Mouse (Mus musculus) ovary, postnatal 14 days (tissue): Measurements from ENCODE around the gene Armc6.
A peak's percentile ranks its signal among the peaks of the same experiment; 100 is the strongest.
"Not testable (repeated sequence)": the region's sequence is repeated elsewhere in the genome, so short reads cannot be mapped to it uniquely, and the experiment has no call there.

ENCODE experiments used
- DNase-seq: peaks from one replicate; pipeline ENCODE4 v3.0.0; 2022; ENCODE audit warnings: low spot score

The Armc6 gene

GRCm38 (mm10) chr8:70230837-70231236, 3.4 kb downstream of the Armc6 start:
- DNase-seq: no peak

DNA sequence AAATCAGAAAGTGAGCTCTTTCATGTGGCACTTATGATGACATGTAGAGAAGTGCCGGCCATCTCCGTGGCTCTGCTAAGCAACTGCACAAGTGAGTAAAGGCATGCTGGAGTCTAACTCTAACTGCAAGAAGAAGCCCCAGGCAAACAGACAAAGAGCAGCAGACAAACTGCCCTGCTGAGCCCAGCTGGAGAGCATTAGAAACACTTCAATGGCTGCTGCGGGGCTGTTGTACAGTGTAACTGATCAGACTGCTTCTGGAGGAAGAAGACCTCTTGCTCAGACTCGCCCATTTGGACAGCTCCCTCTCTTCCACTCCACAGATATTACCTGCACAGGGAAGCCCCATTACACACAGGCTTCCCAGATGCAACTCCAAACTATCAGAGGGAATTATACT, 6.3 kb downstream of the Armc6 start:
- no peak for DNase-seq

DNA sequence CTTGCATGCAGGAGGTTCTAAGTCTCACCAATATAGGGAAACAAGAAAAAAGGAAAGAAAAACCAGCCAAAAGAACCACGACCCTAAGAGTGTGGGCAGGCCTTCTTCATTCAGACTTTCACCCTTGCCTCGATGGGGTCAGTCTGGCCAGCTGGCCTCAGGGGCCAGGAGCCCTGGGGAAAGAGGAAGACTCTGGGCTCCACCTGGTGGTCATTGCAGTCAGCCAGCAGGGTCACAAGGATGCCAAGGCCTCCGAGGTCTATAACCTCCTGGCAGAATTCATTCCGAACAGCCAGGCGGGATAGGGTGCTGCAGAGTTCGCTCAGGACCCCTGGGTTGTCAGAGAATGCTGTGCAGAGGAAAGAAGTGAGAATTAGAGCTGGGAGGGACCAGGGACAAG, 10.9 kb downstream of the Armc6 start:
- no peak for DNase-seq

DNA sequence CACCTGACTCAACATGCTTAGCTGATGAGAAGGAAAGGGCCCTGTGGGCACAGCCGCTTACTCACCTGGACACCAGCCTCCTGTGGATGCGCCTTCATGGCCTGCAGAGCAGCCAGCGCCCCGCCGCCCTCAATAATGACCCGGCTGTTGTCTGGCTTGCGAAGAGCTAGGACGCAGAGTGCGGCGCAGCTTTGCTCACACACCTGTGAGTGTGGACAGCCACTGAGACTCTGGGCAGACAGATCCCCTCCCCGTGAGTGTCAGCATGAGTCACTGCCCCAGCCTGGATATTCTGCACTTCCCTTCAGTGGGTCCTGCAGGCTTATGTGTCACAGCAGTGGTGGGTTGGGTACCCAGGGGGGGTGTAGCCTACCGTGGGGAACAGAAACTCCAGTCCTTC, 12.2 kb downstream of the Armc6 start:
- no peak for DNase-seq

DNA sequence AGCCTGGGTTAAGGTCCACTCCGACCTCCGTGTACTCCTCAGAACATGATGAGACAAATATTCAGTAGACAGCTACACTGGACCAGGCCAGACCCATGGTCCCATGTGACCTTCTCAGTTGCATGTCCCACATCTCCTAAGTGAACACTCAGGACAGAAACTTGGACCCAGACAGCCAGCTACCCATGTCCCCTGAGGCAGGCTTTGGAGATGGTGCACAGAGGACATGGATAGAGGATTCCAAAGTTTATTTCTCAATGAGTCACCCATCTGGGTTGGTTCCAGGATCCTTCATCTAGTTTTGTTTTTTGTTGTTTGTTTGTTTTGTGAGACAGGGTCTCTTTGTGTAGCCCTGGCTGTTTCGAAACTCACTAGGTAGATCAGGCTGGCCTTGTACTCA, 13.4 kb downstream of the Armc6 start:
- DNase-seq: no peak

- DNase-seq: no peak
Measured at GRCm38 (mm10) chr8:70220236-70220840, 13.9 kb downstream of the Armc6 start.

DNA sequence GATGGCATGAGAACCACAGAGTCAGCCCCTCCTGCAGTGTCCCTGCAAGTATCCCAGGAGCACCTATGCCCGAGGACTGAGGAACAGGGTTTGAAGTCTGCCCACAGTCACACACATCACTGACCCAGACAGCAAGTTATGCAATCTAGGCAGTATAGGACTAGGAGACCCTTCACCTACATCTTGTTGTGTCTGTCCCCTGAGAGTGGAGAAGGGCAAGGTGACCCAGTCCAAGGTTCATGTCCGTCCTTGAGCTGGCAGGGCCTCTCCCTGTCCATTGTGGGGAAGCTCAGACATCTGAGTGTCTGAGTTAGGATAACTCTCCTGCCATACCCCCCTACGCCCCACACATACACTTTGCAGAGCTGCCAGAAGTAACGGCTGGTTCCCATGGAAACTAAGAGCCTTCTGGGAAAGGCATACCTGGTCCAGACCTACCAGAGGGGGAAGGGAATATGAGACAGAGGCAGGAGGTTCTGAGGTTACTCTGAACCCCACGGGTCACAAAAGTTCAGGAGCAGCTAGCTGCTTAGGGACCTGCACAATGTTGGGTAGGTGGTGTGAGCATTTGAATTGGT, 15.1 kb downstream of the Armc6 start:
- DNase-seq: no peak

DNA sequence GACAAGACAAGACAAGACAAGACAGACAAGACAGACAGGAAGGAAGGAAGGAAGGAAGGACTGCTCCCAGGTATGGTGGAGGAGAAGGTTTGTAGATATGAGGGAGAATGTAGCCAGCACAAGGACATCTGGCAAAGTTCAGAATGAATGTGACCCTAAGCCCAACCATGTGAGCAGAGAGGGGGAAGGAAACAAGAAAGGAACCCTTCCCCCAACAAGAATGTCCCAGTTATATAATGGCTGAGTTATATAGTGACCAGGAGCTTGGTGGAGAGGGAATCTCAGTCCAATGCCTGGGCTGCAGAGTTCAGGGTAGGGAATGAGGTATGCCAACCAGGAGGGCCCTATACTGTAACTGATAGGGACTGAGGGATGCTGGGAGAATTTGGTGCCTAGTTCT, 16.8 kb downstream of the Armc6 start:
- DNase-seq: no peak

DNA sequence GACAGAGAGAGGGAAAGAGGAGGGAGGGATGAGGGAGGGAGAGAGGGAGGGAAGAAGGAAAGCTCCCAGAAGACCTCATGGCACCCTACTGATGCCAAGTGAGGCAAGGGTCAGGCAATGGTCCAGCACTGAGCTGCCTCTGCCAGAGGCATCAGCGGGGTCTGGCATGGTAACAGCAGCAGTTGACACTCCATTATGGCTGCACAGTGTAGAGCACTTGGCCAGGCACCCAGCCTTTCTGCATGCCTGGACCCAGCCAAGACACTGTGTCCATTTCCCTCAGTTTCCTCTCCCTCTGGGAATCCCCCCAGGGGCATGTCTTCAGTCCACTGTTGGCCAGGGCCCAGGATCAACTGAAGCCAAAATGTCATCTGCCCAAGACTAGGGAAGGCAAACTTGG, 17.7 kb downstream of the Armc6 start:
- DNase-seq: no peak

DNA sequence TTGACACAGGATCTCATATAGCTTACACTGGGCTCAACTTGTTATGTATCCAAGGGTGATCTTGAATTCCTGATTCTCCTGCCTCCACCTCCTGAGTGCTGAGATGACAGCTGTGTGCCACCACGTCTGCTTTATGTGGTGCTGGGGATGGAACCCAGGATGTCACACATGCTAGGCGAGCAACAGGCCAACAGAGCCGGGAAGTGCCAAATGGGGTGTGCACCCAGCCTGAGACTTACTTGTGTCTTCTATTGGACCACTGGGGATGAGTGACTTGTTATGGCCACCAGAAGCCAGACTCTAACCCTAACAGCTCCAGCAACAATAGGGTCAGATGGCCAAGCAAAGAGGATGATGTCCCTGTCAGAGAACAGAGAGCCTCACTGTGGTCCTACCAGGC, 18.1 kb downstream of the Armc6 start:
- DNase-seq: not testable (repeated sequence)

DNA sequence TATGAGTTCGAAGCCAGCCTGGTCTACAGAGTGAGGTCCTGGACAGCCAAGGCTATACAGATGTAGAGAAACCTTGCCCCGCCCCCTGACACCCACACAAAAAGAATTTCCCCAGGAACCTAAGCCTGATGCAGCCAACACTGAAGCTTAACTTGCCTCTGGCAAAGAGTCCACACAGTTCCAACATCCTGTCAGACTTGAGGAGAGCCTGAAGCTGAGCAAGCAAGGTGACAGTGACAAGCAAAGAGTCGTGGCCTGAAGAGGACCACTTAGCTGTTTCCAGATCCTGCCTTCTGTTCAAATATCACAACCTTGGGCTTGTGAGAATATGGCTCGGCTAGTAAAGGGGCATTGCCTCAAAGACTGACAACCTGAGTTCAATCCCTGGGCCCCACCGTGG, 19.2 kb downstream of the Armc6 start:
- DNase-seq: no peak

DNA sequence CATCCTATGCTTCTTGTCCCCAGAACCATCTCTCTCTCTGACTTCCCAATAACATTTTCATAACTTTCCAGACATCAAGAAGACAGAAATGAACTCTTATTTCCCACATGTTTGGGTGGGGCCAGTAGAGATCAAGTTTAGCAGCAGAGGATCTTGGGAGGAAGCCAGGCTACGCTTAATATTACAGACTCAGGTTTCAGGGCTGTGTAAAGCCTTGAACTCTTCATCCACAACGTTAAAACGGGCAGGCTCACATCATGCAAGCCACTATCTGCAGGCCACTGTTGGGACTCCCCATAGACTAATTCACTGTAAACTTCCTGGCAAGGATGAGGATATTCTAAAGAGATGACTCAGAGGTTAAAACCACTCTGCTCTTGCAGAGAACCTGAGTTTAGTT, 19.9 kb downstream of the Armc6 start:
- DNase-seq: no peak

- peak; percentile 95 for DNase-seq
Measured at GRCm38 (mm10) chr8:70212112-70213055, 21.9 kb downstream of the Armc6 start, which contains the start of gene Slc25a42. Slc25a42 (minus strand) TSS chr8:70212305.

DNA sequence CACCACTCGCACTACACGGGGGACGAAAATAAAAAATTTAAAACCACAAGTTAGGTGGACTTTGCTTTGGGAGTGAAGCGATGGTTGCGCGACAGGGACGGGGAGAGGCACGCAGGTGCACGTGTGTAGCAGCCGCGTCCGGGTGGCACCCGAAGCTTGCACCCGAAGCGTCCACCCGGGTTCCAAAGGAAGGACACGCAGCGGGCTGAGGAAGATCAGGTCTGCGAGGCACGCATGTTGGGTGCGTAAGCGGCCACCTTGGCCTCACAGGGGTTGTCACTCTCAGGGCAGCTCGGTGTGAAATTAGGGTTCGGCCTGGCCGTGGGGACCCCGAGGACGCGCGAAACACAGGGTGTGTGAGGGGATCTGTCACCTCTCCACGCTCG, 22.5 kb downstream of the Armc6 start:
- no peak for DNase-seq

GRCm38 (mm10) chr8:70211275-70211674, 23.0 kb downstream of the Armc6 start:
- DNase-seq: no peak

- no peak for DNase-seq
Measured at GRCm38 (mm10) chr8:70210538-70210937, 23.7 kb downstream of the Armc6 start.

DNA sequence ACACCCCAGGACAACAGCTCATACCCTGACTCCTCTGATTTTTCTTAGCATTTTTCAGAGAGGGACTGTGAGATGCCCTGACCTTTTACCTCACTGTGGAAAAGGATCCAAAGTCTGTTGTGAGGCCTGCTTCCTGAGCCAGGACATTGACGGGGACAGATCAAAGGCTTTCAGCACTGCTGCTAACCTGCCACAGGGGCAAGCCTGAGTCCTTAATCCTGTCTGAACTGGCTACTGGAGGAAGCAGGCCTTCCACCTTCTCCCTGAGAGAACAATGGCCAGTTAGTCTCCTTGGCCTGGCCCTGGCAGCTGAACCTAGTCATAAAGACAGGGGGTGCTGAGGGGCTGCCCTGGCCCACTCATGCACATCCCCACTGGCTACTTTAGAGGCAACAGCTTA, 26.1 kb downstream of the Armc6 start:
- no peak for DNase-seq

DNA sequence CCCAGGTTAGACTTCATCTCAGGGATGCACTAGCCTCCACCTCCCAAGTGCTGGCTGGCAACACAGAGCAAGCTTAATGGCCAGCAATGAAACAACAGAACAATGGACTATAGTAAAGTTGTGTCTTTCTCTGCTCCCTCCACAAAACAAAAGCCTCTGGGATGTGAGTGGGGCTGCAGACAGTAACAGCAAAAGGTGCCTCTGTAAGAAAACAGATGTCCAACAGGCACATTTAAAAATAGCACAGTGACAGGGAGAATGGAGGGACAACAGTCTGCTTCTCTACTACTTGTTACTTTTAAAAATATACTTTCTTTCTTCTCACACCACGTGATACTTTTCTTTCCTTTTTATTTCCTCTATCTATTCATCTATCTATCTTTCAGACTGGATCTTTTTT, 29.5 kb downstream of the Armc6 start:
- DNase-seq: no peak

GRCm38 (mm10) chr8:70203072-70203471, 31.2 kb downstream of the Armc6 start:
- DNase-seq: no peak

DNA sequence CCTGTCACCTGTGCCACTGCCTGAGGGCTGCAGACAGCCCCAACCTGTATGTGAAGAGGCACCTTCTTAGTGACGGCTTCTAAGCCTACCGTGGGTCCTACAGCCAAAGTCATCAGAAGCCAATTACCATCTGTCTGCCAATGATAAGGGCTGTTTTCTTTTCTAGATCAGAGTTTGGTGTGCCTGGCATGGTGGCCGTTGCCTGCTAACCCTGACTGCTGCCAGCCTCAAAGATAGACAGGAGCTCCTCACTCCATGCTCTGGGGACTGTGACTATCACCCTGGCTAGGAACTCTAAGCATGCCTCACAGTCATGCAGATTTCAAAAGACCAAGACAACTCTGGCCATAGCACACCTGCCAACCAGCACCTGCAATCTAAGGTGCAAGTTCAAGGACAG, 32.8 kb downstream of the Armc6 start:
- no peak for DNase-seq

GRCm38 (mm10) chr8:70200098-70200681, 34.1 kb downstream of the Armc6 start:
- DNase-seq: no peak

GRCm38 (mm10) chr8:70197603-70198002, 36.7 kb downstream of the Armc6 start:
- no peak for DNase-seq

GRCm38 (mm10) chr8:70195762-70196161, 38.5 kb downstream of the Armc6 start:
- DNase-seq: no peak
